Mouse (Mus musculus): Measurements from ENCODE around the gene Slf2. TPM values are rescaled to one million over a fixed set of nuclear protein-coding genes. Genes with fewer than 3 reads are reported as not detected.
A peak's percentile ranks its signal among the peaks of the same experiment; 100 is the strongest.

The Slf2 gene
- total and polyA plus RNA-seq, 3 experiments: 30.2 to 109 (median 35.4) TPM

GRCm38 (mm10) chr19:45017909-45018308 is 87.0 kb downstream of the Slf2 start:
- no peaks in the 10 kb centered on the region for H3K9me3 ChIP-seq (replicated peaks; ENCODE audit: insufficient read depth, low read length)
- no peaks in the 10 kb centered on the region; the same call in 1 of the 2 replicates for H3K79me2 ChIP-seq (ENCODE audit: control insufficient read depth, insufficient read depth, low read length, poor library complexity)
- peaks cover 0 to 7% of the 10 kb centered on the region in 2 experiments; a peak in 2 of 4 replicates for H3K36me3 ChIP-seq (ENCODE audit: control insufficient read depth in 1 of 2, insufficient read depth in 2 of 2, low read length in 2 of 2)
- H3K27ac ChIP-seq (ENCODE audit: control insufficient read depth, low read depth, low read length): no peak overlapping the region
- H3K4me3 ChIP-seq (ENCODE audit: control insufficient read depth in 1 of 2, insufficient read depth in 1 of 2, low read depth in 2 of 2, low read length in 2 of 2): peak overlapping the region; percentile 54 to 93
- no peak for TF ChIP-seq MXI1 (IDR thresholded peaks at IDR 0.05; ENCODE audit: low read depth, low read length)
- TF ChIP-seq BHLHE40 (IDR thresholded peaks at IDR 0.05; ENCODE audit: borderline replicate concordance, low read depth, low read length): 0 out of 2 replicates have a peak, but pooled peaks have one; percentile 17
- TF ChIP-seq ZNF384 (IDR thresholded peaks at IDR 0.05; ENCODE audit: low read depth, low read length): no peak
- H3K27me3 ChIP-seq (ENCODE audit: control insufficient read depth in 1 of 2, insufficient read depth in 2 of 2, low read length in 2 of 2): no peaks in the 10 kb centered on the region
- DNase-seq (ENCODE audit: low read depth, low spot score): no peak
- H3K4me1 ChIP-seq (ENCODE audit: control insufficient read depth in 1 of 2, insufficient read depth in 2 of 2, low read length in 2 of 2): peaks cover 6 to 12% of the 10 kb centered on the region in 2 experiments
- H3K9ac ChIP-seq (ENCODE audit: control insufficient read depth, low read depth, low read length, poor library complexity, severe bottlenecking): peak overlapping the region; percentile 57

DNA sequence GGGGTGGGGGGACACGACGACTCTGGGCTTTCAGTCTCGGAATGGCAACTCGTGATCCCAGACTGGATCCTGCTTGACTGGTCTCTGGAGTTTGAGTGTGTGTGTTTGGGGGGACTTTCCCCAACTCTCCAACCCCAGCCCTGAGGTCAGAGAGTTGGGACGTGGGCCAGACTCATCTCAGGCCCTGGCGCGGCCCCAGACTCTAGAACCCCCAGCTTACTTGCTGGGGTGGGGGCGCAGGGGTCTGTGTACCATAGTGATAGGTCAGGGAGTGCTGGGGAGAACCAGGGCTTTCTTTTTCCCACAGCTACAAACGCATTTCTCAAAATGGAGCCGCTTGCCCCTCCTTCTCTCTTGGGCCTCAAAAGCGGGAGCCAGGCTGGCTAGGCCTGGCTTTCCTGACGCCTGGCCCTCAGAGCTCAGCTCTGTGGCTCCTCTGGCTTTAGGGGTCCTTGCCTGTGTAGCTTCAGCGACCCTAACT is 87.4 kb downstream of the Slf2 start:
- Histone ChIP-seq H3K9me3 (replicated peaks; ENCODE audit: insufficient read depth, low read length) (no peaks in the 10 kb centered on the region), H3K4me3 (ENCODE audit: control insufficient read depth in 1 of 2, insufficient read depth in 1 of 2, low read depth in 2 of 2, low read length in 2 of 2) (no peak overlapping the region), H3K9ac (ENCODE audit: control insufficient read depth, low read depth, low read length, poor library complexity, severe bottlenecking) (no peak overlapping the region), H3K4me1 (ENCODE audit: control insufficient read depth in 1 of 2, insufficient read depth in 2 of 2, low read length in 2 of 2) (peaks cover 6 to 12% of the 10 kb centered on the region in 2 experiments), H3K79me2 (ENCODE audit: control insufficient read depth, insufficient read depth, low read length, poor library complexity) (no peaks in the 10 kb centered on the region; the same call in 1 of the 2 replicates), H3K27me3 (ENCODE audit: control insufficient read depth in 1 of 2, insufficient read depth in 2 of 2, low read length in 2 of 2) (no peaks in the 10 kb centered on the region), H3K36me3 (ENCODE audit: control insufficient read depth in 1 of 2, insufficient read depth in 2 of 2, low read length in 2 of 2) (peaks cover 0 to 7% of the 10 kb centered on the region in 2 experiments; a peak in 2 of 4 replicates), H3K27ac (ENCODE audit: control insufficient read depth, low read depth, low read length) (no peak overlapping the region)
- DNase-seq (ENCODE audit: low read depth, low spot score): no peak
- TF ChIP-seq POLR2AphosphoS2 (IDR thresholded peaks at IDR 0.05; ENCODE audit: low read length): no peak
- no peak for TF ChIP-seq E2F4 (IDR thresholded peaks at IDR 0.05; ENCODE audit: borderline replicate concordance, low read depth, low read length)
- no peak for TF ChIP-seq CTCF (IDR thresholded peaks at IDR 0.05 in 2 of 3, conservative IDR thresholded peaks at IDR 0.05 in 1 of 3; ENCODE audit: control insufficient read depth in 1 of 3, insufficient read depth in 1 of 3, low read depth in 2 of 3, low read length in 3 of 3, poor library complexity in 1 of 3, severe bottlenecking in 1 of 3)
- TF ChIP-seq POLR2AphosphoS5 (IDR thresholded peaks at IDR 0.05; ENCODE audit: borderline replicate concordance, low read depth, low read length): no peak
- no peak for TF ChIP-seq MEF2A (IDR thresholded peaks at IDR 0.05; ENCODE audit: extremely low read depth, insufficient replicate concordance, low read depth, low read length, poor library complexity, severe bottlenecking)
- TF ChIP-seq ZNF384 (IDR thresholded peaks at IDR 0.05; ENCODE audit: low read depth, low read length): no peak
- TF ChIP-seq HCFC1 (IDR thresholded peaks at IDR 0.05; ENCODE audit: low read depth, low read length): no peak
- TF ChIP-seq MXI1 (IDR thresholded peaks at IDR 0.05; ENCODE audit: low read depth, low read length): no peak
- TF ChIP-seq TBP (IDR thresholded peaks at IDR 0.05; ENCODE audit: low read depth, low read length): no peak
- TF ChIP-seq UBTF (IDR thresholded peaks at IDR 0.05; ENCODE audit: borderline replicate concordance, insufficient read depth, low read depth, low read length): no peak
- TF ChIP-seq ZC3H11A (IDR thresholded peaks at IDR 0.05; ENCODE audit: low read depth, low read length): no peak
- no peak for TF ChIP-seq CHD1 (IDR thresholded peaks at IDR 0.05; ENCODE audit: low read depth, low read length)
- TF ChIP-seq BHLHE40 (IDR thresholded peaks at IDR 0.05; ENCODE audit: borderline replicate concordance, low read depth, low read length): no peak
- TF ChIP-seq JUND (IDR thresholded peaks at IDR 0.05; ENCODE audit: low read depth, low read length): no peak
- TF ChIP-seq CHD2 (IDR thresholded peaks at IDR 0.05; ENCODE audit: low read length): no peak
- no peak for TF ChIP-seq SIN3A (IDR thresholded peaks at IDR 0.05; ENCODE audit: low read length)
- no peak for TF ChIP-seq MAFK (IDR thresholded peaks at IDR 0.05; ENCODE audit: borderline replicate concordance, low read depth, low read length)
- no peak for TF ChIP-seq MYB (IDR thresholded peaks at IDR 0.05; ENCODE audit: low read depth, low read length)
- TF ChIP-seq USF2 (IDR thresholded peaks at IDR 0.05; ENCODE audit: borderline replicate concordance in 1 of 2, insufficient read depth in 1 of 2, low read depth in 1 of 2, low read length in 2 of 2): no peak

Data from MEL (cell line).